Mouse (Mus musculus) left cerebral cortex, postnatal 10 days (tissue): ENCODE measurements around the gene Dlg2. TPM values are rescaled to one million over a fixed set of nuclear protein-coding genes. Genes with fewer than 3 reads are reported as not detected.
A peak's percentile ranks its signal among the peaks of the same experiment; 100 is the strongest.

Experiments used
- DNase-seq, 2 experiments: peaks; one replicate each; pipeline ENCODE4 v3.0.0; 2021 to 2022; ENCODE audit warnings: low spot score in 2 of 2, mixed read lengths in 1 of 2; ENCODE audit errors: extremely low spot score in 1 of 2
- intact Hi-C: fragments of 180-260 bp; cut with DNase I; formaldehyde crosslinking; loops from one replicate; pipeline ENCODE4 v1.15.1; 2025
- total RNA-seq, 2 experiments: library from RNA; stranded (reverse); gene quantifications; 2 replicates each; pipeline ENCODE4 v1.2.3; 2021

The Dlg2 gene
- total RNA-seq, 2 experiments from 2014 or later, result 426 to 445 TPM

DNA sequence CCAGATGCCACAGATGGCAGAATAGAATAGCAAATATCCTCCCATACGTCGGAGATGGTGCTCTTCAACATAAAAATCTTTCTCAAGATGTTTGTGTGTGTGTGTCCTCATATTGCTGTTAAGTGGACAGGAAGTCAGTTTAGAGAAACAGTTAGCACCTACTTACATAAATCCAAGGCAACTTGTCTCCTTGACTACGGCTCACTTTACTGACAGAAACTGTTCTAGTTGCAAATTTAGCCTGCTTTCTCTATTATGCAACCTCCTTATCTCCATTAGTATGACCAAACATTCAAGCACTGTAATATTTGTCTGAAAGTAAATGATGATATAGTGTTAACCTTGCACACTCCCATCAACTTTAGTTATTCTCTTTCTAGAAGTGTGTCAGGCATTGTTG is 905.8 kb downstream of the Dlg2 start:
- intact Hi-C loops, result no loop called here
- no peak for DNase-seq

DNA sequence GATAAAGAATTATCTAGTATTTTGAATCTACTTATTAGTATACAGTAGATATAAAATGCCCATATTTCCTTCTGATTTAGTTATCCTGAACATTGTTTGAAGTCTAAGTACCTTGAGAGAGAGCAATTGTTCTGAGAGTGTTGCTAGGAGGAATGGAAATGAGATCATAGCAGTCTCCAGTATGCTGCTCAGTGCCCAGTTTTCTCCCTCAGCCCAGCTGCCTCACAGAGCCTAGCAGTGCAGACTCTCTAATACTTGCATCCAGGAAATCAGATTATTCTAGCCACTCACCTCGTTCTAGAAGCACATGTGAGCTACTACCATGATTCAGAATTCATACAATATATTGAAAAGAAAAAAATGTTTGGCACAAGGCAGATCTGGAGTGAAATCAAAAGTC is 907.4 kb downstream of the Dlg2 start:
- intact Hi-C loops, result no loop called here
- no peak for DNase-seq

DNA sequence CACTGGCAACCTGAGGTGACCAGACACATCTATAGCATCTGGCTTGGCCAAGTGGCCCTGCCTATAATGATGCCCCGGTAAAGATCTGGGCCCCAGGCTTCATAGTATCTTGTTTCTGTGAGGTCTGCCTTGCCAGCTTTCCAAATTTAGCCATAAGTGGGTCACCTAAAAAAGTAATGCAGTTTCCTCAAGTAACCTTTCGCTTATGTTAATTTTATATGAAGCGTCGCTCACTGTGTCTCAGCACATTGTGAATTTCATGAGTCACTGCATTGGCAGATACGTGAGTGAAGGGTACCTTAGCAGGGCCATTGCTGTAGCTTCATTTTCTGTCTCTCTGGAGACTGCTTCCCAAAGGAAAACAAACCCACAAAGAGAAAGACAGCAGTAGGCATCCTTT is 912.8 kb downstream of the Dlg2 start:
- DNase-seq, result no peak
- intact Hi-C loops, result no loop called here

DNA sequence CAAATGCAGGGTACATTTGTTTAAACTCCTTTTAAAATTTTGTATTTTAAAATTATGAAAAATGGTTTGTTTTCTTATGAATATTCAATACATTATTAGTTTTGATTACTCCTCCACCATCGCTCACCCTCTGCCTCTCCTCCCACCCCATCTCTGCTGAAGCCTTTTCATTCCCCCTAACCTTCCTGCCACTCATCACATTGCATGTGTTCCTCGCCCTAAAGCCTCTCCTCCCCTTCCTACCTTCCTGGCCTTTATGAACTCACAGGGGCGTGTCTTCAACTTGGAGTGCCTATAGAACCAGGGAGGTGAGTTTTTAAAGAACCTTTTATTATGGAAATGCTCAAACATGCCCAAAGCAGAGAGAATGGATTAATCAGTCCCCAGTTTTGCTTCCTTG is 921.4 kb downstream of the Dlg2 start:
- intact Hi-C loops, result no loop called here
- DNase-seq, result no peak

DNA sequence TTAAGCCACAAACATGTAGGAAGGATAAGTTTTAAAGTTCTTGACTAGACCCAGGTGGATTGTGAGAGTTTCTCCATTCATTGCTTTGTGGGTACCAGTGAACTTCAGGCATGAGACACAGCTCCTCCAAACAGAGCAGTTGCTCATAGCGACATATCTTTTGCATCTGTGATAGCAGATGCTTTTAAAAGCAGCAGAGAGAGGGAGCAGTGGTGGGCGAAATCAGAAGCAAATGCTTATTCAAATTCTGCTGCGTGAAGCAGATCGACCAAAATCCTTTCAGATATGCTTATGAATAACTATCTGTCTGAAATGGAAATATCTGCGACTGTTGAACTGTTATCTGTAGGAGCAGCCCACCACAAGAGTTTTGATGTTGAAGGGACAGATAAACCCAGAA is 935.6 kb downstream of the Dlg2 start:
- intact Hi-C loops, result no loop called here
- no peak for DNase-seq

DNA sequence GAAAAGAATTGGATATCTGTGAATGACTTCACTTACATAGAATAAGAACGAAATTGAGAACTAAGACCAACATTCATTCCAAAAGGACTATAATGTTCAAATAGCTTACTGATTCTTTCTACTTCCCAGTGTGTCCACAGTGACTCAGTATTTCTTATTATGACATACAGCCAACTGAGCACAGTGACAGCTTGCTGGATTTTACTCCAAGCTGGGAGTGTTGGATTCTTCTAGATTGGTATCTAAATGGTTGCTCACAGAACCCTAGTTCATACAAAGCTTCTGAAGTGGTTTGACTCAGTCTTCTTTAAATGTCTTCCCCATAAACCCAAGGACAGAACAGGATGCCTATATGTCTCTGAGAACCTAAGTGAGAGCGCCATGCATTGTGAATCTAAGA is 937.7 kb downstream of the Dlg2 start:
- no peak for DNase-seq
- intact Hi-C loops, result no loop called here

DNA sequence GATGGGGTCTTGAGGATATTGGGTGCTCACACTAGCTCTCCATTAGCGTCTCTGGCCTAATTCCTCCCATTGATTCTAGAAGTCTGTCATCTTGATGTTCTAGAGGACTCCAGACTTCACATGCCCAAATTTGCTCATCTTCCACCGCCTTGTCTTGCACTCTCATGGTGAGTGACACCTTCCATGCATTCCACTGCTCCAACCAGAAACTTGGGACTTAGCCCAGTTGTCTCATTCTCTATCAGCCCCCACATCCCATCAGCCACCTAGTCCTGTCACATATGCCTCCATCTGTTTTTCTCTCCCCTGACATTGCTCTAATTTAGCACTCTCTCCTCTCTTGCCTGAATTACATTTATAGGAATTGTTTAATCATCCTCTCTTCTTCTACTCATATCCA is 938.3 kb downstream of the Dlg2 start:
- intact Hi-C loops, result no loop called here
- DNase-seq, result no peak

DNA sequence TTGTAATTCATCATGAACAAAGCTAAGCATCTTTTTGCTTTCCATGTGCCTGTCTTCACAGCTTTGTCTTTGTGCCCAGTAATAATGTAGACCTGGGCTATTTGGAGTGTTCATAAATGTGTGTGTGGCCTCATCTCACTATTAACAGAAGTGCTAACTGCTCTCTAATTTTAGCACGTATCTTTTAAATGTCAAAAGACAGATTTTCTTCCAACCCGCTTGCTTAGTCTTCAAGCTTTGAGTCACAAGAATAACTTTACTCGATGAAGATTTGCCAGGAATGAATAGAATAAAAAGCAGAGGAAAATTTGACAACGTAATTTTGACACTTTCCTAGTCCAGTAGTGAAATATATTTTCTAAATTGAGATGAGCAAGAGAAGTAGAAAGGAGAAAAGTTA is 943.7 kb downstream of the Dlg2 start:
- DNase-seq, result no peak
- intact Hi-C loops, result no loop called here

DNA sequence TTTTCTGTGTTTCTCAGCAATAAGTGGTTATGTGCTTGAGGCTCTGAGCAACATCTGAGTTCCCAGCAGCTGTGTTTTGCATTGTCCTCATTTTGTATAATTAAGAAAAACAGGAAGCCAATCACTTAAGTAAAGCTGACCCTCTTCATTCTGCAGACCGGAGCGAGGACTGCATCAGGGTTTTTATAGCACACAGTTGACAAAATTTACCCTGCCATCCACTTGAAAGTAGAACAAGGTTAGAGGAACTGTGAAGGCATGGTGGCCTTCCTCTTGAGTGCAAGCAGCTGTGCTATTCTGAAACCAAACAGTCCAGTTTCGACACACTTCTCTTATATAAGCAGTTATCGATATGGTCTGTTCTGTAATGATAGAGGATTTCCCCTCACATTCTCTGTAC is 947.3 kb downstream of the Dlg2 start:
- intact Hi-C loops, result no loop called here
- no peak for DNase-seq

DNA sequence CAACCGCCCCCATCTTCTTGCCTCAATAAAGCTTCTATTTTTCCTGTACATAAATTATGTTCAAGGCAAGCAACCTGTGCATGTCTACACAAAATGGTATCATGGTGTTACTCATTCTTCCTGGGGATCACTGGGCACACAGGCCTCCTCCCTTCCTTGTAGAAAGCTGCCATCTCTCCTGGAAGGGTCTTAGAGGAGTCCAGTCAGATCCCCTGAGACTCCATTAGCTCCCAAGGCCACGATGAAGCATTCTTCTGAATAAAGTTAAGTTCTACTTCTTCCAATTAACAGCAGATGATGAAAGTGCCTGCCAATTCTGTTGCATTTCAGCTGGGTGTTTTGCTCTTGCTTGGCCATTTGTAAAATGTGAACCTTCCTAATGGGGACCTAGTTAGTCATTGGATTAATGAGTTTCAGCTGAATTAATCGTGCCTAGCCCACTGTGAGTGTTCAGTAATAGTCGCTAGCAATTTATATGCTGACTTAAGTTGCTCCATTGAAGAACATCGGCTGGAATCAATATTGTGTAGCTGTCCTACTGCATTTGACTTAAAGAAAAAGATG is 953.3 kb downstream of the Dlg2 start:
- no peak for DNase-seq
- intact Hi-C loops, result loop anchor here (5.0 to 10.0 kb wide), 4 partner anchors 165 to 917 kb away; no protein-coding TSS in a partner anchor

DNA sequence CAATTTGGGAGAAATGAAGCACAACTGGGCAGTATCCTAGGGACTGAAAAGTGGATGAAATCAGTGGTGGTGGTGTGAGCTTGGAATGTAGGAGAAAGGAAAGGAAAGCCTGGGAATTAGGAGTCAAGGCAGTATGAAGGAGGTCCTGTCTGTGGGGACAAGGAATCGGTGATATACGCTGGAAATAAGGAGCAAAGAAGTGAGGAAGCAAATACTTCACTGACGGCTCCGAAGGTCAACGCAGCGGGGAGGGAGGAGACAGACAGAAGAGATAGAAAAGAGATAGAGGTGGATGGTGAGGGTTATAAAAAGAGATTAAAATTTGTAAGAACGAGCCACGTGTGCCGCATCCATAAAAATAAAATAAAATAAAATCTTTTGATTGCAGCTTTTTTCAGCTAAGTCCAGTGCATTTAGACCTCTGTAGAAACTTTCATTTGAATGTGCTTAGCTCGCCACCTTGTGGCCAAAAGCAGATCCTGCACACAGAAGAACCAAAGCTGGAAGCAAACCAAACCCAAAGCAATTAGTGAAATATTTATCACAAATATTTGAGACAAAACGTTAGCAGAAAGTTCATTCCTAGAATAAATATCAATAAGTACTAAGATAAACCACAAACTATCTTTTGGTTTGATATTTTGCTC is 955.2 kb downstream of the Dlg2 start:
- intact Hi-C loops, result loop anchor here (5.0 to 10.0 kb wide), 4 partner anchors 167 to 919 kb away; no protein-coding TSS in a partner anchor
- DNase-seq, result peak; percentile 40 to 67

DNA sequence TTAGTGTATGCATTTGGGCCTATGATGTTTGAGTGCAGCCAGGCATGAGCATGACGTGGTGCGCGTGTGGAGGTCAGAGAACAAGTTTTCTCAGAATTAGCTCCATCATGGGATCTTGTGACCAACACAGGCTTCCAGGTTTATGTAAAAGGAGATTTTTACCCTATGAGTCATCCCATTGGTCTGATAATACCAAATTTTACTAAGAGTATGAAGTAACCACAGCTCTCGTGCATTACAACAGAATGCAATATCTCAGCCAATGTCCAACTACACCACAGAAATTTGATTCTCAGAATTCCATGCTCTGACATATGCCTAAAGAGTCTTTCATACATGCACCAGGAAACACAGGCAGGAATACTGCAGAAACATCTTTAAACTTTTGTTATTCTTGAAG is 956.1 kb downstream of the Dlg2 start:
- intact Hi-C loops, result loop anchor here (5.0 to 10.0 kb wide), 4 partner anchors 168 to 920 kb away; no protein-coding TSS in a partner anchor
- no peak for DNase-seq

DNA sequence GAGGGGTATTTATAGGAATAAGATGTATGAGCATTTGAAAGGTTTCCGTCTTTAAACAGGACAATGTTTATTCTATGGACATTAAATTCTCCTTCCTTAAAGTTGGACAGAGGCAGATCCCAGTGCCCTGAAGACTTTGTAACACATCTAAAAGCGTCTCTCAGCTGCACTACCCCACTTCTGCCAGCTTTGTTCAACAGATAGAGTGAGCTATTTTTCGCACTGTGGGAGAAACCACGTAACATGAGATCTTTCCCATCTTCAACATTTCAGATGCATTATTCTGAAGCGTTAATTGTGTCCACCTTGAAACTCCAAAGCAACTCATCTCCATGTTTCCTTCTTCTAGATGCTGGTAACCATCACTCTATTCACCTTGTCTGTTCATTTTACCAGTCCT is 958.3 kb downstream of the Dlg2 start:
- intact Hi-C loops, result loop anchor here (5.0 to 10.0 kb wide), 4 partner anchors 170 to 922 kb away; no protein-coding TSS in a partner anchor
- no peak for DNase-seq

DNA sequence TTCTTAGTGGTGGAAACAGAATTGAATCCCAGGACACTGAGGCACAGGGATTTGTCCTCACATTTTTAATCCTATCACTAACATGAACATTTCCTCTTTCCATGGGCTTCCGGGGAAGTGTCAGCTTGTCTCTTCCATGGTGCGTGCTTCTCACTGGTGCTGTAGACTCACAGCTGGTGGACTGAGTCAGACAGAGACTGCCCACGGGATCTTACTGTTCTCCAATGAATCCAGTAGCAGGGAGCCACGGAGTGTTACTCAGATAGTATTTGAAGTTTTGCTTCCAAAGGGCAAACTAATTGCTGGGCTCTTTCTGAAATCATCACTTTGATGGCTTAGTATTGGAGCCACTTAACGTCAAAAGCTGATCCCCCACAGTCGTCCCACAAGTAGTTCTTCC is 963.9 kb downstream of the Dlg2 start:
- no peak for DNase-seq
- intact Hi-C loops, result no loop called here

DNA sequence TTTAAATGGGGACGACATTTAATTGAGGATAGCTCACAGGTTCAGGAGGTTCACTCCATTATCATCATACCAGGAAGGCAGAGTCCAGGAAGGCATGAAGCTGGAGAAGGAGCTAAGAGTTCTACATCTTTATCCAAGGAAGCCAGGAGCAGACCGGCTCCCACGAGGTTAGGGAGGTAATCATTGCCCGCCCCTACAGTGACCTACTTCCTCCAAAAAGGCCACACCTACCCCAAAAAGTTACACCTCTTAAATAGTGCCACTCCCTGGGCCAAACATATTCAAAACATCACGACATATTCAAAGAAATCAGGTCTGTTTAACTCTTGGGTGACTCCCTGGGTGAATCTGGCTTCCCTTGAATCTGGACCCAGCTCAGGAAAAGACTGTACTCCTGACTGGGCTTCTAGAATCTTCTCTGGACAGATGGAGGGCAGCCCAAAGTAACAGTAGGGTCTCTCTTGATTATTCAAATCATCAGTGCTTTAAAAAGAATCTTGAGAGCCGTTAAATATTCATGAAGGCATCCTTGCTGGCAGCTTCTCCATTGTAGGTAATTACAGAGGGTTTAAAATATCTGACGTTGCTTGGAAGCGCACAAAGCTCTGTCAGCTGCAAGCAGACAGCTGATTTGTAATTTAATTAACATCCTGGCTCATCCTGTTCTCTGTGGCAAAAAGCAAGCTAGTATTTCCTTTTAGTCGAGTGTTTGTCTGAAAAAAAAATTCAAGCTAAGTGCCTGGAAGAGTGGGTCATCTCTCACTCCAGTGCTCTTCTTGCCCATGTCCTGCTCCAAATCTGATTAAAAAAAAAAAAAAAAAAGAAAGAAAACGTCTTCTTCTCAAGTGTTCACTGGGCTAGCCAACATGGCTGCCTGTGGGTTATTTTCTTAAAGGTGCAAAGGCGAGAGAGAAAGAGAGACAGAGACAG is 966.2 kb downstream of the Dlg2 start:
- peak in 1 of 2 experiments; percentile 60 for DNase-seq
- intact Hi-C loops, result no loop called here

DNA sequence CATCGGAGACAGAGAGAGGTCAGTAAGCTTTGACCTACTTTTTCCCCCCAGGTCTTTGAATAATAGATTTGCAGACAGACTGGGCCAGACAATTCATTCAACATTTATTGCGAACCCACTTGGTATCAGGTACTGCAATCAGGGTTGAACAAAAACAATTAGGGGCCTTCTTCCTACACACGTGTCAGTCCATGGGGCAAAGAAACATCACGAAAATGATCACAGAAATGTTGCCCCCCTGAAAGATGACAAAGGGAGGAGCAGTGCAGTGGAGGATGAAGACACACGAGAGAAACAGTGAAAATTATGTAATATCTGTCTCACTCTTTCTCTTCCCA is 966.9 kb downstream of the Dlg2 start:
- DNase-seq, result no peak
- intact Hi-C loops, result no loop called here

DNA sequence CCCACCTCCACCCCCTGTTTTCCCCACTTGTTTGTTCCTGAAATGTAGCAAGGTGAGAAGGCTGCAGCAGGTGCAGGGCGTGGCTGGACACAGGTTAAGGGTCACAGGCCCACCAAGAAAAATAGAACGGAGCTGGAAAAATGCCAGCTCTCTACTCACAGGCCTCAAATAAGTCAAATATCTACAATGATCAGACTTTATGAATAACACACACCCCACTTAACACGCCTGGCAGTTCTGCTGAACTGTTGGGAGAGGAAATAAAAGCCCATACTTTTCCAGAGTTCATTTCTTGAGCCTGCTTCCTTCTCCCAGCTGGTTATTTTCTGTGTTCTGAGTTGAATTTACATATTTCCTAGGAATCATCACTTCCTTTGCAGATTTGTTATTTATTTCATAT is 967.4 kb downstream of the Dlg2 start:
- no peak for DNase-seq
- intact Hi-C loops, result no loop called here

DNA sequence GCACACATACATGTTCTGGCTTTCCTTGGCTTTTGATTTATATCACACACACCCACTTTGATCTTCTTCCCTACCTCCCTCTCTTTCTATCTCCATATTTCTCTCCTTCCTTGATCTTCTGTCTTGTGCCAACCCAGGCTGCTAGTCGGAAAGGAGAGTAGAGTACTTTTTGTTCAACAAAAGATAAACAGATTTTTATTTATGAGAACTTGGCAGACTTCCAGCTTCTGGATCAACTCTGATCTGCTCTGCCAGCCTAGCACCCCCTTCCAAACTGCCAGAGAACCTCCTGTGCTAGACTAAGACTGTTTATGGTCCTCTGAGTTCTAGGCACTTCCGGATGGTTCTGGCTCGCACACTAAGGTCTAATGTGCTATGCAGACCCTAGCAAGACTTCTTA is 968.3 kb downstream of the Dlg2 start:
- no peak for DNase-seq
- intact Hi-C loops, result no loop called here

DNA sequence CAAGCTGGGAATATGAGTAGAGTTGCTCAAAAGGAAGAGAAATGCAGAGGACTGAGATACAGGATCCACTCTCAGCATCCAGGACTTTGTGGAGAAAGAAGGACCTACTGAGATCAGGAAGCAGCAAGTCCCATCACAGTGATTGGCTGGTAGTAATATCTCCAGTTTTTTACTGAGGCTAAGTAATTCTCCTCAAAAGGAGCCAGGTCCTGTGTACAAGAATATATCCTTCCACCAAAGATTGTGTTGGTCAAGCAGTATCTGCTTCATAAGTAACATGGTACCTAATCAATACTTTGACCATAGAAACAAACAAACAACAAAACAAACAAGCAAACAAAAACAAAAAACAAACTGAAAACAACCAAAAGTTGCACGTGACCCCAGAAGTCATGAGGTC is 980.3 kb downstream of the Dlg2 start:
- no peak for DNase-seq
- intact Hi-C loops, result loop anchor here (1.0 to 10.0 kb wide), 3 partner anchors 138 to 636 kb away; no protein-coding TSS in a partner anchor

DNA sequence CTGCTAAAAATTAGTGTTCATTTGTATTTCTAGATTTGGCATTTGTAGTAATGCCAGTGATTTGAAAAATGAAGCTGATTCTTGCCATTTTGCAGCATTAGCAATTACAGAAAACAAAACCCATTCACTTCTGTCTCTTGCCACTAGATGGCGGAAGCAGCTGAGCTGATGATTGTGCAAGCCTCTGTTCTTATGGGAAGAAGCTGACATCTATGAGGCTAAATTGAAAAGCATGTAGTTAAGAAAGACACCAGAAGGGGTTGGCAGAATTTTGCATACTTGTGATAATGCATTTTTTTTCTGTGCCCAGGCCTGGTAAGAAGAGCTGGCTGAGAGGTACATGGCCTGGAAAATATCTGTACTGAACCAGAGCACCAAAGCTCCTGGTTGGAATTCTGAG is 980.7 kb downstream of the Dlg2 start:
- intact Hi-C loops, result loop anchor here (1.0 to 10.0 kb wide), 3 partner anchors 138 to 635 kb away; no protein-coding TSS in a partner anchor
- DNase-seq, result peak; percentile 55 to 81
